Mouse (Mus musculus) embryonic fibroblast, embryonic 13.5 days (primary cell): Measurements from ENCODE around the gene Plcl2. TPM values are rescaled to one million over a fixed set of nuclear protein-coding genes. Genes with fewer than 3 reads are reported as not detected.
"Not testable (repeated sequence)": the region's sequence is repeated elsewhere in the genome, so short reads cannot be mapped to it uniquely, and the experiment has no call there.

Source experiments
- H3K27ac ChIP-seq: 2 replicates; pipeline ENCODE4 v1.5.1; 2012; ENCODE audit warnings: low read length, control low read depth, inconsistent platforms; ENCODE audit not compliant: insufficient read depth
- H3K4me1 ChIP-seq: 2 replicates; pipeline ENCODE4 v1.6.1; 2011; ENCODE audit warnings: low read length; ENCODE audit not compliant: control insufficient read depth, insufficient read depth
- H3K4me3 ChIP-seq: 2 replicates; pipeline ENCODE4 v1.5.1; 2011; ENCODE audit warnings: mild to moderate bottlenecking, control low read depth, low read length; ENCODE audit not compliant: insufficient read depth
- CTCF ChIP-seq: IDR thresholded peaks from 2 replicates; pipeline ENCODE4 v1.5.1; 2011; ENCODE audit warnings: mild to moderate bottlenecking, control low read depth, low read length, moderate library complexity, borderline replicate concordance; ENCODE audit not compliant: insufficient read depth
- POLR2A ChIP-seq: IDR thresholded peaks from 2 replicates; pipeline ENCODE4 v1.6.1; 2011; ENCODE audit warnings: low read depth, mild to moderate bottlenecking, control low read depth, low read length, moderate library complexity
- polyA plus RNA-seq: library from polyadenylated mRNA; stranded (reverse); fragments of >200 nt; gene quantifications from 2 replicates; pipeline ENCODE4 v1.2.4, GENCODE M21; 2011; ENCODE audit warnings: low read depth; ENCODE audit not compliant: missing spikeins, insufficient read length

The Plcl2 gene
- polyA plus RNA-seq, 1 experiment = 3.5 TPM

GRCm38 (mm10) chr17:50688135-50688534 is 178.9 kb downstream of the Plcl2 start:
- TF ChIP-seq POLR2A (no peak), CTCF (no peak)
- no peak overlapping the region for H3K4me3 ChIP-seq
- no peaks in the 10 kb centered on the region for H3K4me1 ChIP-seq
- H3K27ac ChIP-seq = no peak overlapping the region

GRCm38 (mm10) chr17:50698410-50698809 is 189.2 kb downstream of the Plcl2 start:
- not testable (repeated sequence) for H3K4me3 ChIP-seq

GRCm38 (mm10) chr17:50710497-50711222 is 201.5 kb downstream of the Plcl2 start:
- Histone ChIP-seq H3K4me1 (no peaks in the 10 kb centered on the region), H3K27ac (no peak overlapping the region), H3K4me3 (no peak overlapping the region)
- TF ChIP-seq POLR2A = no peak
- TF ChIP-seq CTCF = no peak

More at GRCm38 (mm10) chr17:50698410-50698809, 189.2 kb downstream of the Plcl2 start:
- not testable (repeated sequence) for H3K4me1 ChIP-seq, H3K27ac ChIP-seq

- H3K4me1 ChIP-seq = no peaks in the 10 kb centered on the region
- TF ChIP-seq POLR2A (no peak), CTCF (no peak)
- no peak overlapping the region for H3K27ac ChIP-seq
- no peak overlapping the region for H3K4me3 ChIP-seq
These were observed 208.4 kb downstream of the Plcl2 start for GRCm38 (mm10) chr17:50717586-50717985.

GRCm38 (mm10) chr17:50724376-50724775 is 215.2 kb downstream of the Plcl2 start:
- TF ChIP-seq CTCF (no peak), POLR2A (no peak)
- Histone ChIP-seq H3K4me1 (no peaks in the 10 kb centered on the region), H3K4me3 (no peak overlapping the region), H3K27ac (no peak overlapping the region)

- TF ChIP-seq POLR2A (no peak), CTCF (no peak)
- H3K27ac ChIP-seq = no peak overlapping the region
- no peak overlapping the region for H3K4me3 ChIP-seq
- no peaks in the 10 kb centered on the region for H3K4me1 ChIP-seq
These were observed 217.1 kb downstream of the Plcl2 start for GRCm38 (mm10) chr17:50726265-50726664.

GRCm38 (mm10) chr17:50729031-50729430 is 219.8 kb downstream of the Plcl2 start:
- H3K4me3 ChIP-seq = no peak overlapping the region
- no peak for TF ChIP-seq POLR2A
- no peak for TF ChIP-seq CTCF

GRCm38 (mm10) chr17:50729577-50729976 is 220.4 kb downstream of the Plcl2 start:
- Histone ChIP-seq H3K4me1 (no peaks in the 10 kb centered on the region), H3K27ac (no peak overlapping the region), H3K4me3 (no peak overlapping the region)
- no peak for TF ChIP-seq CTCF
- no peak for TF ChIP-seq POLR2A

More at GRCm38 (mm10) chr17:50729031-50729430, 219.8 kb downstream of the Plcl2 start:
- no peaks in the 10 kb centered on the region for H3K4me1 ChIP-seq
- no peak overlapping the region for H3K27ac ChIP-seq

- H3K27ac ChIP-seq = no peak overlapping the region
These were observed 221.7 kb downstream of the Plcl2 start for GRCm38 (mm10) chr17:50730896-50731295.

GRCm38 (mm10) chr17:50731876-50732275 is 222.7 kb downstream of the Plcl2 start:
- no peaks in the 10 kb centered on the region for H3K4me1 ChIP-seq
- no peak overlapping the region for H3K4me3 ChIP-seq
- TF ChIP-seq POLR2A (no peak), CTCF (no peak)
- H3K27ac ChIP-seq = no peak overlapping the region

More at GRCm38 (mm10) chr17:50730896-50731295, 221.7 kb downstream of the Plcl2 start:
- no peaks in the 10 kb centered on the region for H3K4me1 ChIP-seq
- H3K4me3 ChIP-seq = no peak overlapping the region
- TF ChIP-seq CTCF = no peak
- TF ChIP-seq POLR2A = no peak
